Mouse (Mus musculus): ENCODE measurements around the gene Vamp5. TPM values are rescaled to one million over a fixed set of nuclear protein-coding genes. Genes with fewer than 3 reads are reported as not detected.

Vamp5 gene
- total and polyA plus RNA-seq, 3 experiments, result 0.50 to 2.5 (median 0.90) TPM

DNA sequence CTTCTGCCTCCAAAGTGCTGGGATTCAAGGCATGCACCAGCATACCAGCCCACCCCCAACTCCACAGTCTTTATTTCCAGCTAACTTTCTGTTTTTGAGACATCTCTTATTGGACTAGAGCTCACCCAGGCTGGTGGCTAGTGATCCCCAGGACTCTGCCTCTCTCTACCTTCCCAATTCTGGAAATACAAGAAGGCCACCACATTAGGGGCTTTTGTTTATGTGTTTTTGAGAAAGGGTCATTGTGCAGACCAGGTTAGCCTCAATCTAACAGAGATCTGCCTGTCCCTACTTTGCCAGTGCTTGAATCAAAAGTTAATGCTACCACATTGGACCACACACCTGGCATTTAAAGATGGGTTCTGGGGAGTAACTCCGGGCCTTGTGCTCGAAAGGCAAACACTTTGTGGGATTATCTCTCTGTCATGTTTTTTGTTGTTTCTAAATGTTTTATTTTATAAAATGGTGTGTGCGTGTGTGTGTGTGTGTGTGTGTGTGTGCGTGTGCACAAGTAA lies 12.8 kb downstream of the Vamp5 start (continued):
- TF ChIP-seq TBP (conservative IDR thresholded peaks at IDR 0.05; ENCODE audit: low read depth, low read length) (no peak), PAX5 (IDR thresholded peaks at IDR 0.05; ENCODE audit: low read length) (no peak), CTCF (conservative IDR thresholded peaks at IDR 0.05 in 1 of 2, IDR thresholded peaks at IDR 0.05 in 1 of 2; ENCODE audit: low read depth in 2 of 2, low read length in 2 of 2) (no peak)

GRCm38 (mm10) chr6:72366844-72367443 lies 13.3 kb downstream of the Vamp5 start, which contains the start of gene Rnf181:
Gene Rnf181 (minus strand): TSS chr6:72366956.
- no peak for DNase-seq (ENCODE audit: extremely low read depth)
- Histone ChIP-seq H3K4me2 (ENCODE audit: insufficient read depth, low read depth, poor library complexity, severe bottlenecking) (no peak within 1 kb of the TSS), H3K4me1 (ENCODE audit: control insufficient read depth in 1 of 2, insufficient read depth in 2 of 2) (peaks cover 0 to 3% of the 10 kb centered on the region in 2 experiments; a peak in 1 of 4 replicates), H3K36me3 (replicated peaks in 1 of 2; ENCODE audit: control insufficient read depth in 1 of 2, insufficient read depth in 1 of 2, low read length in 1 of 2) (no peaks in the 10 kb centered on the region), H3K9ac (ENCODE audit: insufficient read depth, low read depth) (no peak within 1 kb of the TSS), H3K27ac (ENCODE audit: insufficient read depth, low read depth) (no peak within 1 kb of the TSS), H3K4me3 (replicated peaks in 1 of 3; ENCODE audit: low read depth in 2 of 3, low read length in 2 of 3, poor library complexity in 1 of 3) (no peak within 1 kb of the TSS), H3K27me3 (replicated peaks) (peaks cover 3% of the 10 kb centered on the region), H3K79me2 (replicated peaks; ENCODE audit: control insufficient read depth, extremely low read depth, insufficient read depth, poor library complexity, severe bottlenecking) (peaks cover 2% of the 10 kb centered on the region), H3K9me3 (replicated peaks; ENCODE audit: low read length) (no peaks in the 10 kb centered on the region)
- in situ Hi-C loops (cut with MboI; ENCODE audit: low pct_ligation_motif_present, low pct_unique_long_range_greater_than_20kb, low sequenced_read_pairs) (no loop called here), dilution Hi-C loops (cut with MboI; ENCODE audit: extremely low pct_ligation_motif_present, extremely low pct_unique_long_range_greater_than_20kb, low sequenced_read_pairs) (no loop called here)
- no peak for TF ChIP-seq MAZ (IDR thresholded peaks at IDR 0.05; ENCODE audit: low read depth, low read length)
- TF ChIP-seq GABPA (IDR thresholded peaks at IDR 0.05; ENCODE audit: insufficient replicate concordance, low read depth, low read length), result no peak
- no peak for TF ChIP-seq TCF12 (IDR thresholded peaks at IDR 0.05; ENCODE audit: low read depth, low read length)
- no peak for TF ChIP-seq ZNF384 (IDR thresholded peaks at IDR 0.05; ENCODE audit: low read depth, low read length)
- TF ChIP-seq MXI1 (IDR thresholded peaks at IDR 0.05; ENCODE audit: low read depth, low read length), result no peak
- no peak for TF ChIP-seq CHD1 (IDR thresholded peaks at IDR 0.05; ENCODE audit: low read depth, low read length)
- no peak for TF ChIP-seq KAT2A (IDR thresholded peaks at IDR 0.05; ENCODE audit: insufficient replicate concordance, low read length)
- TF ChIP-seq NELFE (IDR thresholded peaks at IDR 0.05; ENCODE audit: low read depth, low read length), result no peak
- no peak for TF ChIP-seq RAD21 (IDR thresholded peaks at IDR 0.05; ENCODE audit: low read depth, low read length)
- TF ChIP-seq ZC3H11A (IDR thresholded peaks at IDR 0.05; ENCODE audit: low read depth, low read length), result no peak
- no peak for TF ChIP-seq ELF1 (IDR thresholded peaks at IDR 0.05; ENCODE audit: low read depth, low read length)
- TF ChIP-seq POLR2A (IDR thresholded peaks at IDR 0.05; ENCODE audit: low read depth, low read length), result no peak
- TF ChIP-seq MAFK (IDR thresholded peaks at IDR 0.05; ENCODE audit: insufficient replicate concordance, low read length), result no peak
- TF ChIP-seq MAX (IDR thresholded peaks at IDR 0.05; ENCODE audit: low read length), result no peak
- TF ChIP-seq IRF4 (IDR thresholded peaks at IDR 0.05; ENCODE audit: low read depth, low read length), result no peak
- TF ChIP-seq BHLHE40 (IDR thresholded peaks at IDR 0.05; ENCODE audit: low read depth, low read length), result no peak

- Histone ChIP-seq H3K9me3 (replicated peaks; ENCODE audit: low read length) (no peaks in the 10 kb centered on the region), H3K27me3 (replicated peaks) (no peaks in the 10 kb centered on the region), H3K27ac (ENCODE audit: insufficient read depth, low read depth) (no peak overlapping the region), H3K4me2 (ENCODE audit: insufficient read depth, low read depth, poor library complexity, severe bottlenecking) (no peak overlapping the region), H3K9ac (ENCODE audit: insufficient read depth, low read depth) (no peak overlapping the region), H3K36me3 (replicated peaks in 1 of 2; ENCODE audit: control insufficient read depth in 1 of 2, insufficient read depth in 1 of 2, low read length in 1 of 2) (no peaks in the 10 kb centered on the region), H3K79me2 (replicated peaks; ENCODE audit: control insufficient read depth, extremely low read depth, insufficient read depth, poor library complexity, severe bottlenecking) (peaks cover 8% of the 10 kb centered on the region), H3K4me1 (ENCODE audit: control insufficient read depth in 1 of 2, insufficient read depth in 2 of 2) (peaks cover 0 to 6% of the 10 kb centered on the region in 2 experiments; a peak in 2 of 4 replicates), H3K4me3 (replicated peaks in 1 of 3; ENCODE audit: low read depth in 2 of 3, low read length in 2 of 3, poor library complexity in 1 of 3) (no peak overlapping the region)
- dilution Hi-C loops (cut with MboI; ENCODE audit: extremely low pct_ligation_motif_present, extremely low pct_unique_long_range_greater_than_20kb, low sequenced_read_pairs), result no loop called here
- in situ Hi-C loops (cut with MboI; ENCODE audit: low pct_ligation_motif_present, low pct_unique_long_range_greater_than_20kb, low sequenced_read_pairs), result no loop called here
- no peak for TF ChIP-seq MAFK (IDR thresholded peaks at IDR 0.05; ENCODE audit: insufficient replicate concordance, low read length)
- no peak for TF ChIP-seq GABPA (IDR thresholded peaks at IDR 0.05; ENCODE audit: insufficient replicate concordance, low read depth, low read length)
- TF ChIP-seq E2F4 (IDR thresholded peaks at IDR 0.05; ENCODE audit: insufficient replicate concordance, low read depth, low read length), result no peak
- no peak for TF ChIP-seq MYC (IDR thresholded peaks at IDR 0.05; ENCODE audit: low read depth, low read length)
- no peak for TF ChIP-seq NRF1 (IDR thresholded peaks at IDR 0.05; ENCODE audit: low read depth, low read length)
- DNase-seq (ENCODE audit: extremely low read depth), result no peak
Observed at GRCm38 (mm10) chr6:72366304-72366703, 14.0 kb downstream of the Vamp5 start.
